Mouse (Mus musculus) hindbrain, embryonic 14.5 days (tissue): ENCODE results near the gene Frmd4b. TPM values are rescaled to one million over a fixed set of nuclear protein-coding genes. Genes with fewer than 3 reads are reported as not detected.

Source experiments
- ATAC-seq: fragments of 200-750 bp; cut with Nextera tagmentation; 2 replicates; pipeline ENCODE4 v1.8.0; 2017; ENCODE audit warnings: moderate number of reproducible peaks, mild to moderate bottlenecking, moderate TSS enrichment, moderate library complexity; ENCODE audit not compliant: low FRiP score
- DNase-seq: peaks from one replicate; pipeline ENCODE4 v3.0.0-alpha.2; 2015; ENCODE audit warnings: low spot score
- H3K27ac ChIP-seq: fragments of 300-500 bp; sonication (generic); 2 replicates; pipeline ENCODE4 v1.5.1; 2014; ENCODE audit warnings: mild to moderate bottlenecking, moderate library complexity
- H3K27me3 ChIP-seq: fragments of 300-500 bp; sonication (generic); 2 replicates; pipeline ENCODE4 v1.6.1; 2014; ENCODE audit warnings: mild to moderate bottlenecking, low read length, mixed read lengths; ENCODE audit not compliant: control insufficient read depth, insufficient read depth
- H3K36me3 ChIP-seq: fragments of 300-500 bp; sonication (generic); replicated peaks from 2 replicates; pipeline ENCODE4 v1.6.1; 2014; ENCODE audit not compliant: control insufficient read depth, insufficient read depth
- H3K4me1 ChIP-seq: fragments of 300-500 bp; sonication (generic); replicated peaks from 2 replicates; pipeline ENCODE4 v1.6.1; 2014; ENCODE audit warnings: antibody characterized with exemption, low read length, mixed read lengths; ENCODE audit not compliant: control insufficient read depth, insufficient read depth
- H3K4me2 ChIP-seq: fragments of 300-500 bp; sonication (generic); replicated peaks from 2 replicates; pipeline ENCODE4 v1.6.1; 2014; ENCODE audit warnings: mild to moderate bottlenecking, moderate library complexity
- H3K4me3 ChIP-seq: fragments of 300-500 bp; sonication (generic); replicated peaks from 2 replicates; pipeline ENCODE4 v1.5.1; 2014; ENCODE audit warnings: mild to moderate bottlenecking, low read length
- H3K9ac ChIP-seq: fragments of 300-500 bp; sonication (generic); 2 replicates; pipeline ENCODE4 v1.6.1; 2014
- H3K9me3 ChIP-seq: fragments of 300-500 bp; sonication (generic); 2 replicates; pipeline ENCODE4 v1.6.1; 2016; ENCODE audit warnings: low read length; ENCODE audit not compliant: control insufficient read depth
- WGBS: fragments of 180-500 bp; shearing (Covaris S2); extraction: QIAGEN DNeasy Blood & Tissue Kit; methylation state at CpG from one replicate; pipeline ENCODE4 v1.1.7; 2014; 5-methylcytosine and 5-hydroxymethylcytosine counted together
- polyA plus RNA-seq: library from polyadenylated mRNA; unstranded; fragments of >200 nt; fragmentation: Nextera tagmentation; extraction: Ambion mirVana; gene quantifications from 2 replicates; pipeline ENCODE4 v1.2.1, GENCODE M21; 2014

Frmd4b gene
- polyA plus RNA-seq, 1 experiment from 2014 or later, result 25.1 TPM

GRCm38 (mm10) chr6:97519553-97519952, 97.8 kb downstream of the Frmd4b start:
- no peak overlapping the region for H3K4me2 ChIP-seq
- H3K36me3 ChIP-seq, result no peaks in the 10 kb centered on the region
- no peaks in the 10 kb centered on the region for H3K27me3 ChIP-seq
- DNase-seq (no peak), ATAC-seq (no peak)
- H3K9ac ChIP-seq, result no peak overlapping the region
- H3K4me3 ChIP-seq, result no peak overlapping the region
- 88% methylated on average over 10 of the region's 10 CpGs for WGBS
- H3K4me1 ChIP-seq, result peaks cover 22% of the 10 kb centered on the region
- no peaks in the 10 kb centered on the region for H3K9me3 ChIP-seq
- H3K27ac ChIP-seq, result no peak overlapping the region

- no peak overlapping the region for H3K9ac ChIP-seq
- no peaks in the 10 kb centered on the region for H3K36me3 ChIP-seq
- H3K27ac ChIP-seq, result no peak overlapping the region
- DNase-seq (no peak), ATAC-seq (no peak)
- H3K4me1 ChIP-seq, result peaks cover 19% of the 10 kb centered on the region
- no peak overlapping the region for H3K4me3 ChIP-seq
- H3K4me2 ChIP-seq, result no peak overlapping the region
- H3K9me3 ChIP-seq, result no peaks in the 10 kb centered on the region
- WGBS, result 8% methylated on average over 2 of the region's 2 CpGs
- no peaks in the 10 kb centered on the region for H3K27me3 ChIP-seq
Measured at GRCm38 (mm10) chr6:97518467-97518866, 98.9 kb downstream of the Frmd4b start.

DNA sequence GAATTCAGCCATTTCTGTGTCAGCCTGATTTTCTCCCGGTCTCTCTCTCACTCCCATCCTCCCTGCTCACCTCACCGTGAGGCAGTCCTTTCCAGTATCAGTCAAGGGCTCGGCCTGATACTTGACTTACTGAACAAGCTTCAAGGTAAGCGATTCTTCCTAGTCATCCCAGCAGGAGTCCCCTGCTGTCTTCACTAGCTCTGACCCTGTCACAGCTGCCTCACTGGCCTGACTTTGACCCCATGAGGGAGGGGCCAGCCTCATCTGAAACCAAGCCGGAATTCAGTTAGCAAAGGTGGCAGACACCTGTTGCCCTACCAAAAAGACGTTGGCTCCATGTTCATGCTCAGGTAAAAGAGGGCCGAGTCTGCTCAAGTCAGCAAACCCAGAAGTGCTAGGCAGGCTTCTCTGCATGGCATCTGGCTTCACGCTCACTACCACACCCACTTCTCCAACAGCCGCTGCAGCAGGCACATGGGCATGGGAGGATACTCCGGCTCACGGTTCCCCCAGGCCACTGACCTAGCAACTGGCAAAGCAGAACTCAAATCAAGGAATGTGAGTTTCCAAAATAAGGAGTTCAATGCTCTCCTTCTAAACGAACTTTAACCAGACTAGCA, 99.6 kb downstream of the Frmd4b start:
- H3K36me3 ChIP-seq, result no peaks in the 10 kb centered on the region
- ATAC-seq (no peak), DNase-seq (no peak)
- no peaks in the 10 kb centered on the region for H3K27me3 ChIP-seq
- no peaks in the 10 kb centered on the region for H3K9me3 ChIP-seq
- H3K4me2 ChIP-seq, result no peak overlapping the region
- 42% methylated on average over 12 of the region's 12 CpGs for WGBS
- peaks cover 16% of the 10 kb centered on the region for H3K4me1 ChIP-seq
- H3K9ac ChIP-seq, result no peak overlapping the region
- H3K27ac ChIP-seq, result no peak overlapping the region
- H3K4me3 ChIP-seq, result no peak overlapping the region

GRCm38 (mm10) chr6:97516941-97517340, 100.4 kb downstream of the Frmd4b start:
- DNase-seq, result no peak
- Histone ChIP-seq H3K27ac (no peak overlapping the region), H3K4me3 (no peak overlapping the region), H3K27me3 (no peaks in the 10 kb centered on the region), H3K36me3 (no peaks in the 10 kb centered on the region), H3K4me2 (no peak overlapping the region), H3K9ac (no peak overlapping the region), H3K9me3 (no peaks in the 10 kb centered on the region), H3K4me1 (peaks cover 16% of the 10 kb centered on the region)
- no peak for ATAC-seq
- 76% methylated on average over 5 of the region's 5 CpGs for WGBS

DNA sequence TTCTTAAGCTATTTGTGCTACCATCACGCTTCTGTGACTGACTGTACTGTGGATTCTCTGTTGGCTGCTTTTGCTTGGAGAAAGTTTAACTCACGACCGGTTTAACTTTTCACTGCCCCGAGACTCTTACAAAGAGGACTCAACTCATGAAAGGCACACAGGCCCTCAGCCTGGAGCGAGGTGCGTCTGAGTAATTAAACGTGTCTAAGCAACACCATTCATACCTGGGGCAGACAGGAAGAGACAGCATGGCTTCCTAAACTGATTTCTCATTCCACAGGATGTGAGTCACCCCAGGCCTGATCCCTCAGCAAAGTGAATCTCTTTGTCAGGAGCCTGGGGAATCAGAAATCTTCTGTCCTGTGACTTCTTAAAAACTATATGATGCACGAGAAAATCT, 106.6 kb downstream of the Frmd4b start:
- Histone ChIP-seq H3K4me2 (no peak overlapping the region), H3K4me1 (peaks cover 4% of the 10 kb centered on the region; the same call in 1 of the 2 replicates), H3K4me3 (no peak overlapping the region), H3K36me3 (no peaks in the 10 kb centered on the region), H3K27me3 (no peaks in the 10 kb centered on the region), H3K9ac (no peak overlapping the region), H3K9me3 (no peaks in the 10 kb centered on the region), H3K27ac (no peak overlapping the region)
- DNase-seq (no peak), ATAC-seq (no peak)
- WGBS, result 37% methylated on average over 8 of the region's 8 CpGs

GRCm38 (mm10) chr6:97509434-97509833, 107.9 kb downstream of the Frmd4b start:
- no peaks in the 10 kb centered on the region for H3K36me3 ChIP-seq
- no peak overlapping the region for H3K4me3 ChIP-seq
- no peak overlapping the region for H3K9ac ChIP-seq
- no peaks in the 10 kb centered on the region for H3K9me3 ChIP-seq
- no peak overlapping the region for H3K4me2 ChIP-seq
- no peak for ATAC-seq
- H3K27me3 ChIP-seq, result no peaks in the 10 kb centered on the region
- WGBS, result 88% methylated on average over 10 of the region's 10 CpGs
- peaks cover 4% of the 10 kb centered on the region; the same call in 1 of the 2 replicates for H3K4me1 ChIP-seq
- no peak for DNase-seq
- H3K27ac ChIP-seq, result no peak overlapping the region

- DNase-seq (no peak), ATAC-seq (no peak)
- WGBS, result 81% methylated on average over 6 of the region's 6 CpGs
- H3K4me1 ChIP-seq, result peaks cover 4% of the 10 kb centered on the region; the same call in 1 of the 2 replicates
- no peak overlapping the region for H3K27ac ChIP-seq
- H3K4me3 ChIP-seq, result no peak overlapping the region
- no peak overlapping the region for H3K9ac ChIP-seq
- no peak overlapping the region for H3K4me2 ChIP-seq
- no peaks in the 10 kb centered on the region for H3K9me3 ChIP-seq
- no peaks in the 10 kb centered on the region for H3K27me3 ChIP-seq
- H3K36me3 ChIP-seq, result no peaks in the 10 kb centered on the region
Measured at GRCm38 (mm10) chr6:97508480-97508879, 108.9 kb downstream of the Frmd4b start.

- H3K4me3 ChIP-seq, result no peak overlapping the region
Measured at GRCm38 (mm10) chr6:97507893-97508292, 109.4 kb downstream of the Frmd4b start.

GRCm38 (mm10) chr6:97506141-97506650, 111.1 kb downstream of the Frmd4b start:
- Histone ChIP-seq H3K27ac (no peak overlapping the region), H3K4me2 (no peak overlapping the region), H3K4me1 (0 out of 2 replicates have a peak, but pooled peaks cover 4% of the 10 kb centered on the region), H3K4me3 (no peak overlapping the region), H3K36me3 (no peaks in the 10 kb centered on the region), H3K9ac (no peak overlapping the region), H3K9me3 (no peaks in the 10 kb centered on the region), H3K27me3 (no peaks in the 10 kb centered on the region)
- DNase-seq (peak; percentile 81), ATAC-seq (peak; percentile 84)
- WGBS, result 44% methylated on average over 15 of the region's 15 CpGs

More at GRCm38 (mm10) chr6:97507893-97508292, 109.4 kb downstream of the Frmd4b start:
- no peaks in the 10 kb centered on the region for H3K27me3 ChIP-seq
- no peak overlapping the region for H3K4me2 ChIP-seq
- H3K9me3 ChIP-seq, result no peaks in the 10 kb centered on the region
- no peaks in the 10 kb centered on the region for H3K36me3 ChIP-seq
- 94% methylated on average over 3 of the region's 3 CpGs for WGBS
- H3K4me1 ChIP-seq, result 0 out of 2 replicates have a peak, but pooled peaks cover 4% of the 10 kb centered on the region
- ATAC-seq (no peak), DNase-seq (no peak)
- H3K27ac ChIP-seq, result no peak overlapping the region
- H3K9ac ChIP-seq, result no peak overlapping the region
